Mouse (Mus musculus) lung, postnatal 0 days (tissue): ENCODE results near the gene Fez2.

Experiments used
- CTCF ChIP-seq: IDR thresholded peaks from 2 replicates; pipeline ENCODE4 v1.5.1; 2016; ENCODE audit warnings: antibody characterized with exemption, mild to moderate bottlenecking
- EP300 ChIP-seq: IDR thresholded peaks from 2 replicates; pipeline ENCODE4 v1.6.1; 2016; ENCODE audit warnings: antibody characterized with exemption, mild to moderate bottlenecking, control low read depth

DNA sequence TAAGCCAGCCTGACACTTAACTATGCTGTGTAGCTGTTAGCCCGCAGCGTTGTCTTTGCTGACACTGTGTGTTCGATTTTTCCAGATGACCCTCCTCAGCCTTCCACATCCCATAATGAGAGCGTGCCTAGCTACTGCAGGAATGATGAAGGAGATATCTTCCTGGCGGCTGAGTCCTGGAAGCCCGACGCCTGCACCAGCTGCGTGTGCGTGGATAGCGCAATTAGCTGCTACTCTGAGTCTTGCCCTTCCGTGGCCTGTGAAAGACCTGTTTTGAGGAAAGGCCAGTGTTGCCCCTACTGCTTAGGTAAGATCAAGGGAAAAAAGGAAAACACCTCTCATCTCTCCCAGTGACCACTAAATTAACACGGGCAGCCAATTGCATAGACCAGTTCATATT lies 63.1 kb downstream of the Fez2 start:
- TF ChIP-seq CTCF: no peak
- TF ChIP-seq EP300: no peak
